Mouse (Mus musculus) cerebellum, adult 2 months (tissue): Measurements from ENCODE around the gene Stxbp4.

Source experiments
- CTCF ChIP-seq: fragments of 200-500 bp; IDR thresholded peaks from 2 replicates; pipeline ENCODE4 v1.5.1; 2011; ENCODE audit warnings: low read depth, mild to moderate bottlenecking, control low read depth, low read length, moderate library complexity, borderline replicate concordance; ENCODE audit not compliant: insufficient read depth
- POLR2A ChIP-seq: fragments of 200-500 bp; IDR thresholded peaks from 2 replicates; pipeline ENCODE4 v1.6.1; 2011; ENCODE audit warnings: low read length, control low read depth, borderline replicate concordance; ENCODE audit not compliant: insufficient read depth

- no peak for TF ChIP-seq CTCF
- no peak for TF ChIP-seq POLR2A
These were observed 156.1 kb downstream of the Stxbp4 start for GRCm38 (mm10) chr11:90481828-90482227.
